22 mouse cellular contexts compared by ENCODE assay signal in the genomic region with DNA sequence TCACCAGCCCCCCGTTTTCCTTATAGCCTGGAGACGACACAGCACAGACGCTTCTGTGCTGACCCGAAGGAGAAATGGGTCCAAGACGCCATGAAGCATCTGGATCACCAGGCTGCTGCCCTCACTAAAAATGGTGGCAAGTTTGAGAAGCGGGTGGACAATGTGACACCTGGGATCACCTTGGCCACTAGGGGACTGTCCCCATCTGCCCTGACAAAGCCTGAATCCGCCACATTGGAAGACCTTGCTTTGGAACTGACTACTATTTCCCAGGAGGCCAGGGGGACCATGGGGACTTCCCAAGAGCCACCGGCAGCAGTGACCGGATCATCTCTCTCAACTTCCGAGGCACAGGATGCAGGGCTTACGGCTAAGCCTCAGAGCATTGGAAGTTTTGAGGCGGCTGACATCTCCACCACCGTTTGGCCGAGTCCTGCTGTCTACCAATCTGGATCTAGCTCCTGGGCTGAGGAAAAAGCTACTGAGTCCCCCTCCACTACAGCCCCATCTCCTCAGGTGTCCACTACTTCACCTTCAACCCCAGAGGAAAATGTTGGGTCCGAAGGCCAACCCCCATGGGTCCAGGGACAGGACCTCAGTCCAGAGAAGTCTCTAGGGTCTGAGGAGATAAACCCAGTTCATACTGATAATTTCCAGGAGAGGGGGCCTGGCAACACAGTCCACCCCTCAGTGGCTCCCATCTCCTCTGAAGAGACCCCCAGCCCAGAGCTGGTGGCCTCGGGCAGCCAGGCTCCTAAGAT. TPM values are rescaled to one million over a fixed set of nuclear protein-coding genes. Genes with fewer than 3 reads are reported as not detected.
DNase-seq lines count a peak whose midpoint lies in the region; ATAC-seq and TF ChIP-seq lines count a peak whose summit lies in the region.
"Had no signal": no experiment of that assay in that cellular context is flagged by ENCODE, and none has a peak within 500 bp of the region (broad histone marks: within the 10 kb centered on the region; RNA-seq: fewer than 3 reads in every experiment).

No protein-coding gene starts in this region.

- H3K27ac ChIP-seq in heart, postnatal 0 days (ENCODE audit: low read depth) = 0 out of 2 replicates have a peak overlapping the region, but pooled peaks have one; percentile 64
- H3K27ac ChIP-seq: embryonic facial prominence, embryonic 12.5 days; forebrain, embryonic 12.5 days; hindbrain, embryonic 15.5 days had no signal

- H3K9me3 ChIP-seq in heart, postnatal 0 days (replicated peaks; ENCODE audit: control insufficient read depth, low read length) = no peaks in the 10 kb centered on the region
- H3K9me3 ChIP-seq in megakaryocyte, embryonic 14.5 days = no peaks in the 10 kb centered on the region
- H3K9me3 ChIP-seq: embryonic facial prominence, embryonic 12.5 days; forebrain, embryonic 12.5 days; hindbrain, embryonic 15.5 days had no signal

- no peak for TF ChIP-seq CTCF in heart, postnatal 0 days (IDR thresholded peaks at IDR 0.05; ENCODE audit: low read depth)

- no peaks in the 10 kb centered on the region; the same call in 1 of the 2 replicates for H3K36me3 ChIP-seq in heart, postnatal 0 days (replicated peaks; ENCODE audit: control insufficient read depth, insufficient read depth, low read length)
- no peaks in the 10 kb centered on the region for H3K36me3 ChIP-seq in megakaryocyte, embryonic 14.5 days (replicated peaks; ENCODE audit: low read length)
- H3K36me3 ChIP-seq: embryonic facial prominence, embryonic 12.5 days; forebrain, embryonic 12.5 days; hindbrain, embryonic 15.5 days had no signal

- 89% methylated on average over 16 of the region's 16 CpGs for WGBS in heart, postnatal 0 days

- no peak for ATAC-seq in heart, postnatal 0 days (ENCODE audit: insufficient read depth, low read depth)
- no peak for ATAC-seq in megakaryocyte, adult 5-6 weeks (ENCODE audit: poor library complexity, severe bottlenecking)
- ATAC-seq: forebrain, embryonic 16.5 days had no signal

- intact Hi-C loops in left cerebral cortex, postnatal 4 days (cut with DNase I) = no loop called here

- no peak for TF ChIP-seq EP300 in heart, postnatal 0 days (IDR thresholded peaks at IDR 0.05; ENCODE audit: low read depth)

- peaks cover 38% of the 10 kb centered on the region for H3K4me1 ChIP-seq in heart, postnatal 0 days (ENCODE audit: control insufficient read depth, insufficient read depth)
- peaks cover 70% of the 10 kb centered on the region for H3K4me1 ChIP-seq in megakaryocyte, embryonic 14.5 days

- no peak for DNase-seq in heart, postnatal 0 days (ENCODE audit: low spot score)
- no peak for DNase-seq in heart, postnatal 4 days
- peak; percentile 15 for DNase-seq in induced T-regulatory cell, adult 2 months (ENCODE audit: low read depth)
- DNase-seq in left cerebral cortex, postnatal 4 days = no peak
- DNase-seq in thymus, adult 18-20 months = no peak
- DNase-seq: adrenal gland, postnatal 10 days; cerebellum, adult 11 months; cerebellum, adult 8-10 months; cerebellum, postnatal 14 days; gastrocnemius, postnatal 14 days had no signal

- no peak overlapping the region for H3K4me3 ChIP-seq in heart, postnatal 0 days (ENCODE audit: low read depth, low read length)
- peak overlapping the region; percentile 62 for H3K4me3 ChIP-seq in megakaryocyte, embryonic 14.5 days (replicated peaks)
- H3K4me3 ChIP-seq: embryonic facial prominence, embryonic 12.5 days; forebrain, embryonic 12.5 days; hindbrain, embryonic 15.5 days had no signal

- H3K4me2 ChIP-seq in heart, postnatal 0 days (ENCODE audit: low read depth, low read length) = no peak overlapping the region
- H3K4me2 ChIP-seq: embryonic facial prominence, embryonic 12.5 days; forebrain, embryonic 12.5 days; hindbrain, embryonic 15.5 days had no signal

- no peaks in the 10 kb centered on the region for H3K27me3 ChIP-seq in heart, postnatal 0 days (ENCODE audit: control insufficient read depth, insufficient read depth, low read length)
- peaks cover 34% of the 10 kb centered on the region for H3K27me3 ChIP-seq in megakaryocyte, embryonic 14.5 days (replicated peaks)
- H3K27me3 ChIP-seq: embryonic facial prominence, embryonic 12.5 days; hindbrain, embryonic 15.5 days had no signal

- H3K9ac ChIP-seq in heart, postnatal 0 days (replicated peaks; ENCODE audit: low read depth, low read length) = no peak overlapping the region
- H3K9ac ChIP-seq: embryonic facial prominence, embryonic 12.5 days; forebrain, embryonic 12.5 days; hindbrain, embryonic 15.5 days had no signal

RNA-seq across cellular contexts. Expression of a gene that starts 7.9 kb away (rescaled TPM):
- 2.3 and 6.2 TPM in 2 replicates for total RNA-seq in heart, postnatal 0 days (2014; rRNA removed; ENCODE audit: low replicate concordance)
- polyA plus RNA-seq in heart, postnatal 0 days (2015; fragmentation: Nextera tagmentation; extraction: Ambion mirVana) = 3.3 and 4.1 TPM in 2 replicates
- total RNA-seq in heart, postnatal 4 days (2021) = 1 to 10 TPM; 4.1 to 4.5 TPM
- polyA plus RNA-seq in megakaryocyte, embryonic 14.5 days (2012; ENCODE audit: insufficient read depth, low replicate concordance) = 0.44 TPM in 1 of 2 replicates, not detected in the other
- total RNA-seq in megakaryocyte, adult 5-6 weeks (2015) = 0.13 and 0.18 TPM in 2 replicates
- total RNA-seq in megakaryocyte, adult 5-6 weeks (2017) = not detected in 2 replicates
- 100 to 1,000 TPM in 1 of 2 experiments, 10 to 100 TPM in 1; 88.5 to 111 TPM for total RNA-seq in left cerebral cortex, postnatal 4 days (2021)
- total RNA-seq: MEL had no signal

RNA-seq across cellular contexts. Expression of a gene that starts 30.5 kb away (rescaled TPM):
- not detected in 2 replicates for total RNA-seq in heart, postnatal 0 days (2014; rRNA removed; ENCODE audit: low replicate concordance)
- polyA plus RNA-seq in heart, postnatal 0 days (2015; fragmentation: Nextera tagmentation; extraction: Ambion mirVana) = 0.25 TPM in 1 of 2 replicates, not detected in the other
- total RNA-seq in heart, postnatal 4 days (2021) = under 1 TPM in 1 of 2 experiments, not detected in 1; 0.60 TPM
- not detected in 2 replicates for polyA plus RNA-seq in megakaryocyte, embryonic 14.5 days (2012; ENCODE audit: insufficient read depth, low replicate concordance)
- 2.4 TPM in 1 of 2 replicates, not detected in the other for total RNA-seq in megakaryocyte, adult 5-6 weeks (2015)
- 1.4 TPM in 1 of 2 replicates, not detected in the other for total RNA-seq in megakaryocyte, adult 5-6 weeks (2017)
- total RNA-seq in left cerebral cortex, postnatal 4 days (2021) = 1 to 10 TPM; 2.4 to 2.8 TPM
- total RNA-seq: gastrocnemius, postnatal 14 days; heart, postnatal 25 days; MEL had no signal
- polyA plus RNA-seq: brain, embryonic 14.5 days; embryonic facial prominence, embryonic 12.5 days; hindbrain, embryonic 11.5 days; inflammation-experienced regulatory T-cells, adult 6 months had no signal

RNA-seq across cellular contexts. Expression of a gene that starts 34.3 kb away (rescaled TPM):
- 1.7 TPM in 1 of 2 replicates, not detected in the other for total RNA-seq in heart, postnatal 0 days (2014; rRNA removed; ENCODE audit: low replicate concordance)
- not detected in 2 replicates for polyA plus RNA-seq in heart, postnatal 0 days (2015; fragmentation: Nextera tagmentation; extraction: Ambion mirVana)
- total RNA-seq in heart, postnatal 4 days (2021) = not detected
- polyA plus RNA-seq in megakaryocyte, embryonic 14.5 days (2012; ENCODE audit: insufficient read depth, low replicate concordance) = 0.30 TPM in 1 of 2 replicates, not detected in the other
- not detected in 2 replicates for total RNA-seq in megakaryocyte, adult 5-6 weeks (2015)
- total RNA-seq in megakaryocyte, adult 5-6 weeks (2017) = not detected in 2 replicates
- total RNA-seq in left cerebral cortex, postnatal 4 days (2021) = not detected
- total RNA-seq: gastrocnemius, postnatal 14 days; heart, postnatal 25 days; MEL had no signal
- polyA plus RNA-seq: embryonic facial prominence, embryonic 12.5 days; forebrain, embryonic 12.5 days; forebrain, embryonic 16.5 days; heart, embryonic 14.5 days; hindbrain, embryonic 11.5 days; hindbrain, embryonic 15.5 days; inflammation-experienced regulatory T-cells, adult 6 months had no signal

RNA-seq across cellular contexts. Expression of a gene that starts 58.4 kb away (rescaled TPM):
- 620 and 677 TPM in 2 replicates for total RNA-seq in heart, postnatal 0 days (2014; rRNA removed; ENCODE audit: low replicate concordance)
- 290 and 300 TPM in 2 replicates for polyA plus RNA-seq in heart, postnatal 0 days (2015; fragmentation: Nextera tagmentation; extraction: Ambion mirVana)
- 100 to 1,000 TPM; 237 to 239 TPM for total RNA-seq in heart, postnatal 4 days (2021)
- 62.7 and 175 TPM in 2 replicates for polyA plus RNA-seq in megakaryocyte, embryonic 14.5 days (2012; ENCODE audit: insufficient read depth, low replicate concordance)
- total RNA-seq in megakaryocyte, adult 5-6 weeks (2015) = 12.8 and 16.6 TPM in 2 replicates
- total RNA-seq in megakaryocyte, adult 5-6 weeks (2017) = 22.1 and 24.8 TPM in 2 replicates
- total RNA-seq in left cerebral cortex, postnatal 4 days (2021) = 10 to 100 TPM; 41.8 to 42.4 TPM

RNA-seq across cellular contexts. Expression of a gene that starts 58.4 kb away (rescaled TPM):
- total RNA-seq in heart, postnatal 0 days (2014; rRNA removed; ENCODE audit: low replicate concordance) = 41.6 and 80.6 TPM in 2 replicates
- 84.0 and 92.2 TPM in 2 replicates for polyA plus RNA-seq in heart, postnatal 0 days (2015; fragmentation: Nextera tagmentation; extraction: Ambion mirVana)
- total RNA-seq in heart, postnatal 4 days (2021) = 10 to 100 TPM; 84.5 to 91.1 TPM
- 404 and 666 TPM in 2 replicates for polyA plus RNA-seq in megakaryocyte, embryonic 14.5 days (2012; ENCODE audit: insufficient read depth, low replicate concordance)
- total RNA-seq in megakaryocyte, adult 5-6 weeks (2015) = 13.0 and 28.9 TPM in 2 replicates
- 13.5 and 19.5 TPM in 2 replicates for total RNA-seq in megakaryocyte, adult 5-6 weeks (2017)
- total RNA-seq in left cerebral cortex, postnatal 4 days (2021) = 10 to 100 TPM; 84.3 to 84.6 TPM

Comparison
In these comparisons a context has a peak if more than half of its experiments do, and no peak if none do; other contexts are left out.
1. RNA of a gene that starts 7.9 kb away (total RNA-seq): 88.5 to 111 TPM in left cerebral cortex, postnatal 4 days; 4.1 to 4.5 TPM in heart, postnatal 4 days, 2.3 to 6.2 TPM in heart, postnatal 0 days and 0.13 to 0.18 TPM in megakaryocyte, adult 5-6 weeks; every median in the first group is over 10 times any median in the second.